Mouse (Mus musculus): ENCODE results near the gene Mfsd14b. TPM values are rescaled to one million over a fixed set of nuclear protein-coding genes. Genes with fewer than 3 reads are reported as not detected.

Mfsd14b gene
- polyA plus RNA-seq, 1 experiment from 2014 or later, result 33.7 TPM

- no peak for DNase-seq
- no peak overlapping the region for H3K9ac ChIP-seq (replicated peaks; ENCODE audit: low read length)
- H3K27ac ChIP-seq (replicated peaks; ENCODE audit: low read depth, low read length), result no peak overlapping the region
- no peak for ATAC-seq (ENCODE audit: low FRiP score, low TSS enrichment)
- no peaks in the 10 kb centered on the region for H3K4me1 ChIP-seq (ENCODE audit: control insufficient read depth, insufficient read depth, low read length)
- no peaks in the 10 kb centered on the region for H3K36me3 ChIP-seq (ENCODE audit: control insufficient read depth, insufficient read depth, low read length)
- WGBS, result 93% methylated on average over 3 of the region's 3 CpGs
- no peaks in the 10 kb centered on the region for H3K27me3 ChIP-seq (ENCODE audit: control insufficient read depth, insufficient read depth, low read length)
- H3K4me2 ChIP-seq (ENCODE audit: low read length), result no peak overlapping the region
- peaks cover 34% of the 10 kb centered on the region for H3K9me3 ChIP-seq (ENCODE audit: control insufficient read depth, low read length)
- no peak overlapping the region for H3K4me3 ChIP-seq (replicated peaks; ENCODE audit: low read depth, low read length)
Observed at GRCm38 (mm10) chr13:65101232-65101631, 11.5 kb downstream of the Mfsd14b start.

GRCm38 (mm10) chr13:65100678-65101077 lies 12.1 kb downstream of the Mfsd14b start:
- H3K27ac ChIP-seq (replicated peaks; ENCODE audit: low read depth, low read length), result no peak overlapping the region
- DNase-seq (no peak), ATAC-seq (ENCODE audit: low FRiP score, low TSS enrichment) (no peak)
- no peak overlapping the region for H3K4me2 ChIP-seq (ENCODE audit: low read length)
- no peak overlapping the region for H3K4me3 ChIP-seq (replicated peaks; ENCODE audit: low read depth, low read length)
- H3K9me3 ChIP-seq (ENCODE audit: control insufficient read depth, low read length), result peaks cover 30% of the 10 kb centered on the region
- no peaks in the 10 kb centered on the region for H3K4me1 ChIP-seq (ENCODE audit: control insufficient read depth, insufficient read depth, low read length)
- H3K27me3 ChIP-seq (ENCODE audit: control insufficient read depth, insufficient read depth, low read length), result no peaks in the 10 kb centered on the region
- H3K36me3 ChIP-seq (ENCODE audit: control insufficient read depth, insufficient read depth, low read length), result no peaks in the 10 kb centered on the region
- WGBS, result 94% methylated on average over 9 of the region's 9 CpGs
- no peak overlapping the region for H3K9ac ChIP-seq (replicated peaks; ENCODE audit: low read length)

- Histone ChIP-seq H3K4me1 (ENCODE audit: control insufficient read depth, insufficient read depth, low read length) (no peaks in the 10 kb centered on the region), H3K9ac (replicated peaks; ENCODE audit: low read length) (no peak overlapping the region), H3K9me3 (ENCODE audit: control insufficient read depth, low read length) (peaks cover 18% of the 10 kb centered on the region), H3K4me3 (replicated peaks; ENCODE audit: low read depth, low read length) (no peak overlapping the region), H3K4me2 (ENCODE audit: low read length) (no peak overlapping the region), H3K27me3 (ENCODE audit: control insufficient read depth, insufficient read depth, low read length) (no peaks in the 10 kb centered on the region), H3K36me3 (ENCODE audit: control insufficient read depth, insufficient read depth, low read length) (peaks cover 11% of the 10 kb centered on the region), H3K27ac (replicated peaks; ENCODE audit: low read depth, low read length) (no peak overlapping the region)
- ATAC-seq (ENCODE audit: low FRiP score, low TSS enrichment) (no peak), DNase-seq (no peak)
Observed at GRCm38 (mm10) chr13:65097018-65097417, 15.8 kb downstream of the Mfsd14b start.

- 98% methylated on average over 4 of the region's 4 CpGs for WGBS
- H3K27ac ChIP-seq (replicated peaks; ENCODE audit: low read depth, low read length), result no peak overlapping the region
- no peak for ATAC-seq (ENCODE audit: low FRiP score, low TSS enrichment)
Observed at GRCm38 (mm10) chr13:65095923-65096322, 16.9 kb downstream of the Mfsd14b start.

GRCm38 (mm10) chr13:65069969-65070368 lies 42.8 kb downstream of the Mfsd14b start:
- WGBS, result 93% methylated on average over 2 of the region's 2 CpGs
- no peak overlapping the region for H3K4me3 ChIP-seq (replicated peaks; ENCODE audit: low read depth, low read length)
- ATAC-seq (ENCODE audit: low FRiP score, low TSS enrichment), result no peak
- H3K9ac ChIP-seq (replicated peaks; ENCODE audit: low read length), result no peak overlapping the region
- H3K27me3 ChIP-seq (ENCODE audit: control insufficient read depth, insufficient read depth, low read length), result no peaks in the 10 kb centered on the region
- no peak for DNase-seq
- H3K36me3 ChIP-seq (ENCODE audit: control insufficient read depth, insufficient read depth, low read length), result peaks cover 15% of the 10 kb centered on the region
- H3K9me3 ChIP-seq (ENCODE audit: control insufficient read depth, low read length), result no peaks in the 10 kb centered on the region
- H3K27ac ChIP-seq (replicated peaks; ENCODE audit: low read depth, low read length), result no peak overlapping the region
- no peak overlapping the region for H3K4me2 ChIP-seq (ENCODE audit: low read length)
- no peaks in the 10 kb centered on the region for H3K4me1 ChIP-seq (ENCODE audit: control insufficient read depth, insufficient read depth, low read length)

More at GRCm38 (mm10) chr13:65095923-65096322, 16.9 kb downstream of the Mfsd14b start:
- no peak overlapping the region for H3K9ac ChIP-seq (replicated peaks; ENCODE audit: low read length)
- H3K27me3 ChIP-seq (ENCODE audit: control insufficient read depth, insufficient read depth, low read length), result no peaks in the 10 kb centered on the region
- no peak for DNase-seq
- peaks cover 11% of the 10 kb centered on the region for H3K36me3 ChIP-seq (ENCODE audit: control insufficient read depth, insufficient read depth, low read length)
- H3K4me1 ChIP-seq (ENCODE audit: control insufficient read depth, insufficient read depth, low read length), result no peaks in the 10 kb centered on the region
- no peak overlapping the region for H3K4me3 ChIP-seq (replicated peaks; ENCODE audit: low read depth, low read length)
- H3K9me3 ChIP-seq (ENCODE audit: control insufficient read depth, low read length), result peaks cover 16% of the 10 kb centered on the region
- H3K4me2 ChIP-seq (ENCODE audit: low read length), result no peak overlapping the region

GRCm38 (mm10) chr13:65052660-65053059 lies 60.1 kb downstream of the Mfsd14b start, which contains the start of gene Prss47:
Prss47 (minus strand) TSS chr13:65052760.
- no peaks in the 10 kb centered on the region for H3K4me1 ChIP-seq (ENCODE audit: control insufficient read depth, insufficient read depth, low read length)
- no peak for ATAC-seq (ENCODE audit: low FRiP score, low TSS enrichment)
- H3K9me3 ChIP-seq (ENCODE audit: control insufficient read depth, low read length), result no peaks in the 10 kb centered on the region
- no peak for DNase-seq
- 89% methylated on average over 9 of the region's 9 CpGs for WGBS
- no peak within 1 kb of the TSS for H3K4me3 ChIP-seq (replicated peaks; ENCODE audit: low read depth, low read length)
- no peaks in the 10 kb centered on the region for H3K27me3 ChIP-seq (ENCODE audit: control insufficient read depth, insufficient read depth, low read length)
- H3K27ac ChIP-seq (replicated peaks; ENCODE audit: low read depth, low read length), result no peak within 1 kb of the TSS
- no peaks in the 10 kb centered on the region for H3K36me3 ChIP-seq (ENCODE audit: control insufficient read depth, insufficient read depth, low read length)
- no peak within 1 kb of the TSS for H3K4me2 ChIP-seq (ENCODE audit: low read length)
- no peak within 1 kb of the TSS for H3K9ac ChIP-seq (replicated peaks; ENCODE audit: low read length)

GRCm38 (mm10) chr13:65035057-65035456 lies 77.7 kb downstream of the Mfsd14b start:
- no peaks in the 10 kb centered on the region for H3K27me3 ChIP-seq (ENCODE audit: control insufficient read depth, insufficient read depth, low read length)
- no peaks in the 10 kb centered on the region for H3K4me1 ChIP-seq (ENCODE audit: control insufficient read depth, insufficient read depth, low read length)
- H3K27ac ChIP-seq (replicated peaks; ENCODE audit: low read depth, low read length), result no peak overlapping the region
- 61% methylated on average over 4 of the region's 4 CpGs for WGBS
- ATAC-seq (ENCODE audit: low FRiP score, low TSS enrichment), result no peak
- H3K9ac ChIP-seq (replicated peaks; ENCODE audit: low read length), result no peak overlapping the region
- H3K4me2 ChIP-seq (ENCODE audit: low read length), result no peak overlapping the region
- DNase-seq, result peak; percentile 0
- no peak overlapping the region for H3K4me3 ChIP-seq (replicated peaks; ENCODE audit: low read depth, low read length)
- H3K36me3 ChIP-seq (ENCODE audit: control insufficient read depth, insufficient read depth, low read length), result no peaks in the 10 kb centered on the region
- no peaks in the 10 kb centered on the region for H3K9me3 ChIP-seq (ENCODE audit: control insufficient read depth, low read length)

- no peaks in the 10 kb centered on the region for H3K9me3 ChIP-seq (ENCODE audit: control insufficient read depth, low read length)
- H3K4me1 ChIP-seq (ENCODE audit: control insufficient read depth, insufficient read depth, low read length), result no peaks in the 10 kb centered on the region
- H3K4me2 ChIP-seq (ENCODE audit: low read length), result no peak within 1 kb of the TSS
- no peak within 1 kb of the TSS for H3K9ac ChIP-seq (replicated peaks; ENCODE audit: low read length)
- DNase-seq (no peak), ATAC-seq (ENCODE audit: low FRiP score, low TSS enrichment) (no peak)
- no peak within 1 kb of the TSS for H3K4me3 ChIP-seq (replicated peaks; ENCODE audit: low read depth, low read length)
- H3K27me3 ChIP-seq (ENCODE audit: control insufficient read depth, insufficient read depth, low read length), result no peaks in the 10 kb centered on the region
- H3K36me3 ChIP-seq (ENCODE audit: control insufficient read depth, insufficient read depth, low read length), result no peaks in the 10 kb centered on the region
- no peak within 1 kb of the TSS for H3K27ac ChIP-seq (replicated peaks; ENCODE audit: low read depth, low read length)
Observed at GRCm38 (mm10) chr13:65032758-65033157, 80.0 kb downstream of the Mfsd14b start, which contains the start of gene Spata31d1c. Spata31d1c (plus strand) TSS chr13:65033058.

Data from midbrain, embryonic 14.5 days (tissue).